Mouse (Mus musculus): ENCODE data around the gene Arpc4. TPM values are rescaled to one million over a fixed set of nuclear protein-coding genes. Genes with fewer than 3 reads are reported as not detected.

The Arpc4 gene
- total RNA-seq, 2 experiments from 2014 or later, result 284 to 451 TPM

- ATAC-seq (ENCODE audit: poor library complexity, severe bottlenecking), result no peak
These were observed 24.2 kb downstream of the Arpc4 start for GRCm38 (mm10) chr6:113402094-113402493.

GRCm38 (mm10) chr6:113404649-113405448 is 26.9 kb downstream of the Arpc4 start:
- no peak for ATAC-seq (ENCODE audit: poor library complexity, severe bottlenecking)

GRCm38 (mm10) chr6:113405483-113405882 is 27.6 kb downstream of the Arpc4 start:
- ATAC-seq (ENCODE audit: poor library complexity, severe bottlenecking), result no peak

GRCm38 (mm10) chr6:113406683-113407082 is 28.8 kb downstream of the Arpc4 start:
- no peak for ATAC-seq (ENCODE audit: poor library complexity, severe bottlenecking)

GRCm38 (mm10) chr6:113410001-113410400 is 32.1 kb downstream of the Arpc4 start:
- ATAC-seq (ENCODE audit: poor library complexity, severe bottlenecking), result no peak

GRCm38 (mm10) chr6:113416416-113416815 is 38.5 kb downstream of the Arpc4 start:
- ATAC-seq (ENCODE audit: poor library complexity, severe bottlenecking), result no peak

DNA sequence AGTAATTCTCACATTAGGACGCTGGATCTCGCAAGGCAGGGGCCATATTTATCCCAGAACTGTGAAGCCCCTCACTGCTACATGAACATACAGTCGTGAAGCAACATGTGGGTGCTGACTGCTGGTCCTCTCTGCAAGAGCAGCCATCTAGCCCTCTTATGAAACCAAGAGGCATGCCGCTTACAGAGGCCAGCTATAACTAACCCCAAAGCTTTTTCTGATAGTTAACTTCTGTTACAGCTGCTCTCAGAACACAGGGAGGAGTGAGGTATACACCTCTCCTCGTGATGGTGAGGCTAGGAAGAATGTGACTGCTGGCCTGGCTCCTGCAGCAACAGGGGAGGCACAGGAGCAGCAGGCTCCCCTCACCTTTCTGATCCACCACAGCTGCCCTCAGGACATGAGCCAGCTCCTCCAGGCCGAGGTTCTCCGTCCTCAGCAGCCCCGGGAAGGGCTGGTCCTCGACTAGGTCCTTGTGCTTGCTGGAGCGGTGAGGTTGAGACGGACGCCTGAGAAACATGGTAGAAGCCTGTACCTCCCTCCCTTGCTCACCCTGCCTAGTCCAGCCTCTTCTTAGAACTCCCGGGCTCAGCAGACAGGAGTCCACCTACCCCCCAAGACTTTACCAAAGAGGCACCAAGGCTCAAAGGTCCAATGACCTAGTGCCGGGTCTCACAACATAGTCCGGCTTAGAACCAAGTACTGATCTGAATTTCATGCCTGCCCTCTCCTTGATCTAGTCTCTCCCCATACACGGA is 40.7 kb downstream of the Arpc4 start:
- ATAC-seq (ENCODE audit: poor library complexity, severe bottlenecking), result peak; percentile 51

DNA sequence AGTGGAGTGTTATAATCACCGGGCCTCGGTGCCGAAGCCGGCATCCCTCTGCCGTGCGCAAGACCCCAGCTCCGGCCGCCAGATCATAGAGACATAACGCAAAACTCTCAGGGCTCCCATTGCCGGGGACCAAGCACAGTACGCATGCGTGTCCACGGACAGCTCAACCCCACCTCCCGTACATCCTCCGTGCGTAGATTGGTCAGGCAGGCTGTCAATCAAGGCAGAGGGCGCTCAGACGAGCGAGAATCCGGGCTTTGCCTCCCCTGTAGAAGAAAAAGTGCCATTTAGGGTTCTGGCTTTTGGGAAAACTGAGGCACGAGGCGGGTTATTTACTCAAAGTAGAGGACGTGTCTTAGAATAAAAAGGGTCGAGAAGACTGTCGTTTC is 41.3 kb downstream of the Arpc4 start, which contains the start of gene Rpusd3:
Gene Rpusd3 (minus strand): TSS at position 142 of the 389 bp plus-strand sequence.
- ATAC-seq (ENCODE audit: poor library complexity, severe bottlenecking), result peak; percentile 96

- ATAC-seq (ENCODE audit: poor library complexity, severe bottlenecking), result no peak
These were observed 45.1 kb downstream of the Arpc4 start for GRCm38 (mm10) chr6:113423000-113423399.

GRCm38 (mm10) chr6:113424187-113424586 is 46.3 kb downstream of the Arpc4 start:
- no peak for ATAC-seq (ENCODE audit: poor library complexity, severe bottlenecking)

- ATAC-seq (ENCODE audit: poor library complexity, severe bottlenecking), result no peak
These were observed 48.8 kb downstream of the Arpc4 start for GRCm38 (mm10) chr6:113426696-113427095.

DNA sequence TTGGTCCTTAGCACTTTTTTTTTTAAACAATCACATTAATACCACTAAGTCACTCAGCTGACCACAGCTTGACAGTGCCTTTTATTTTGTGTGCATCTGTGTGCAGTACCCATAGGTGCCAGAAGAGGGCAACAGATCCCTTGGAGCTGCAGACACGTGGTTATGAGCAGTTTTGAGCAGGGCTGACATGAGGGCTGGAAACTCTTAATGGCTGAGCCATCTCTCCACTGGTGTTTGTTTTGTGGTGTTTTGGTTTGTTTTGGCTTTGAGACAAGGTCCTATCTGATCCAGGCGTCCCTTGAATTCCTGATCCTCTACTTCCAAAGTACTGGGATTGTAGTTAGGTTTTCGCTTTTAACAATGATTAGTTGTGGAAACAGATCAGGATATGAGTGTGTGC is 49.5 kb downstream of the Arpc4 start:
- ATAC-seq (ENCODE audit: poor library complexity, severe bottlenecking), result peak; percentile 84

DNA sequence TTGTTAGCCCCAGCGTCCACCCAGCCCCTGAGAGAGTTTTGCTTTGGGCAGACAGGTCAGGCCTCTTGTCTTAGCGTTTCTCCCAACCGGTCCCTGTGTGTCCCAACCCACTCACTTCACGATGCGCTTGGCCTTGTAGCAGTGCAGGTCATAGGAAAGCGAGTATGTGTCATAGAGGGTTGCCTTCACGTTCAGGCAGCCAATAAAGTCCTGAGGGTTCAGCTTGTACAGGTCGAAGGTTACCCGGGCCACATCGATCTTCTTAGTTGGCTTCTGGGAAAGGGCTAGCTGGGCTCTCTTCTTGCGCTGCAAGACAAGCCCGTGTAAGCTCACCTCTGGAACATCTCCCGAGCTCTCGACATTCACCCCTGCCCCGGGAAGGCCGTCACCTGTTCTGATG is 50.1 kb downstream of the Arpc4 start:
- no peak for ATAC-seq (ENCODE audit: poor library complexity, severe bottlenecking)

- no peak for ATAC-seq (ENCODE audit: poor library complexity, severe bottlenecking)
These were observed 52.0 kb downstream of the Arpc4 start for GRCm38 (mm10) chr6:113429965-113430364.

GRCm38 (mm10) chr6:113430846-113431245 is 52.9 kb downstream of the Arpc4 start:
- no peak for ATAC-seq (ENCODE audit: poor library complexity, severe bottlenecking)

GRCm38 (mm10) chr6:113431801-113432200 is 53.9 kb downstream of the Arpc4 start:
- ATAC-seq (ENCODE audit: poor library complexity, severe bottlenecking), result no peak

GRCm38 (mm10) chr6:113433661-113434060 is 55.7 kb downstream of the Arpc4 start:
- no peak for ATAC-seq (ENCODE audit: poor library complexity, severe bottlenecking)

DNA sequence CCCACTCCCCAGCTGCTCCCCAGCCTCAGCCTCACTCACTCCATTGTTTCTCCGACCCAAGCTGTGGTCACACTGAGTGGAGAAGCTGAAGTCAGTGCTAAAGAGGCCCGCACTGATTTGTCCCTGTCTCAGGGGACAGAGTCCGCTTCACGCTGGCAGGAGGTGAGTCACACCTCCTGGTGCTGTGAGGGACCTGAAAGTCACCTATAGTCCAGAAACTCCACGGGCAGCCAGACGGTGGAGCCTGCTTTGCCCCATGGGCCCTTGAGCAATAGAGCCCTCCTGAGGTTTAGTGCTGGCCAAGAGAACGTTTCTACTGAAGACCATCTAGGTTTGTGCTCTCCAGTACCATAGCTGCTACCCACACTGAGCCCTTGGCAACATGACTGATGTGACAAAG is 56.8 kb downstream of the Arpc4 start:
- no peak for ATAC-seq (ENCODE audit: poor library complexity, severe bottlenecking)

GRCm38 (mm10) chr6:113435664-113436205 is 57.8 kb downstream of the Arpc4 start, which contains the start of gene Cidec:
TSS of gene Cidec (minus strand) at chr6:113435760.
- ATAC-seq (ENCODE audit: poor library complexity, severe bottlenecking), result no peak

- no peak for ATAC-seq (ENCODE audit: poor library complexity, severe bottlenecking)
These were observed 59.2 kb downstream of the Arpc4 start for GRCm38 (mm10) chr6:113437135-113437534.

DNA sequence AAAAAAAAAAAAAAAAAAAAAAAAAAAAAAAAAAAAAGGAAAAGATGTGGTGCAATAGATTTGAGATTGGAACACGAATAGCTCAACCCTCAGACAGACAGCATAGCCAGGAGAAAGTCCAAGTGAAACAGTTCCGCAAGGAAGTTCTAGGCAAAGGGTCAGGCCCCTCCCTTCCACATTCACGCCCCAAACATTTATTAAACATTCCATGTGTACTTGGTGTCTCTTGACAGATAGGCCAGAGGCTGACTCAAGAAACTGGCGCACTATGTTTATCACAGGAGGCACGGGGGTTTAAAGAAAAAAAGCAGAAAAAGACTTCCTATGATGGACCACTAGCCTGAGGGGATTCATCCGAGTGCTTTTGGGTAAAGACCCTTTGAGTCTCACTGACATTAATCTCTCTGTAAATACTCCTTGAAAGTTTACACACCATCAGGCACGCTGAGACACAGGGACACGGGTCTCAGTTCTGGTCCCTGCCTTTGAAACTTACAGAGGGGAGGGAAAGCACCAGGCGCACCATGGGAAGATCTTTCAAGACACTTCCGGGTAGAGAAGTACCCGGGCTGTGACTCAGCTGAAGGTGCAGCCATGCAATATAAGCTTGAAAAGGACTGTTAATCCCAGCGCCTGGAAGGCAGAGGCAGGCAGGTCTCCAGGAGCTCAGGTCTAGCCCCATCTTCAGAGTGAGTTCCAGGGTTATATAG is 61.0 kb downstream of the Arpc4 start:
- ATAC-seq (ENCODE audit: poor library complexity, severe bottlenecking), result no peak
